Mouse (Mus musculus): ENCODE measurements around the gene Akt3. TPM values are rescaled to one million over a fixed set of nuclear protein-coding genes. Genes with fewer than 3 reads are reported as not detected.

Akt3 gene
- total RNA-seq, 2 experiments from 2014 or later = 33.3 to 34.4 TPM

DNA sequence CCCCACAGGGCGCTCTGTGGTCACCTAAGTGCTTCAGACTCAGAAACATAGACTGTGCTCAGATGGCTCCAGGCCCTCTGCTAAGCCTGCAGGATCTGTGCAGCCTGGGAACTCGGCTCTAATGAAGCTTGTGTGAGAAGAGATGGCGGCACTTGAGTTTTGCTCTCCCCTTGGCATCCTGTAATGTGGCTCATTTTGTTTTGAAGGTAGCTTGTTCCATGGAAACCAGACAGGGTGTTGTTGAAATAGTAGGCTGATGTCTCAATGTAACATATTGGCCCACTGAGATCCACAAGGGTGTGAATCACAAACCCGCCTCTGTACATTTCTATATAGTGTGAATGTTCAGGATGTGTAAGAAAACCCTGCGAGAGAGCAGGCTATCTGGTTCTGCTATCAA lies 277.9 kb downstream of the Akt3 start:
- no peak for DNase-seq

DNA sequence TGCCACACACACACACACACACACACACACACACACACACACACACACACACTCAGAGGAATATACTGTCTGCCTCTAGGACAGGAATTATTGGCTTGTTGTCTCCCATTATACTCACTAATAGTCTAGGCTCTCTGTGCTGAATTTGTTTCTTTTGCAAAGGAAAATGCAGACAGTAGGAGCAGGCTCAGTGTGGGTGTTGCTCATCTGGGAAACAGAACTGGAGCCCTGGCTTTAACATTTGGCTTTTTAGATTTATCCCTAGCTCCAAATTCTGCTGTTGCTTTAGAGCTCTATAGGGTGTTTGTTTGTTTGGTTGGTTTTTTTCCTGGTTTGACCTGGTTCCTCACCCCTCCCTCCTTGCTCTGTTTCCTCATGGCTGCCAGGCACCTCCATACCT lies 278.8 kb downstream of the Akt3 start:
- DNase-seq = no peak

DNA sequence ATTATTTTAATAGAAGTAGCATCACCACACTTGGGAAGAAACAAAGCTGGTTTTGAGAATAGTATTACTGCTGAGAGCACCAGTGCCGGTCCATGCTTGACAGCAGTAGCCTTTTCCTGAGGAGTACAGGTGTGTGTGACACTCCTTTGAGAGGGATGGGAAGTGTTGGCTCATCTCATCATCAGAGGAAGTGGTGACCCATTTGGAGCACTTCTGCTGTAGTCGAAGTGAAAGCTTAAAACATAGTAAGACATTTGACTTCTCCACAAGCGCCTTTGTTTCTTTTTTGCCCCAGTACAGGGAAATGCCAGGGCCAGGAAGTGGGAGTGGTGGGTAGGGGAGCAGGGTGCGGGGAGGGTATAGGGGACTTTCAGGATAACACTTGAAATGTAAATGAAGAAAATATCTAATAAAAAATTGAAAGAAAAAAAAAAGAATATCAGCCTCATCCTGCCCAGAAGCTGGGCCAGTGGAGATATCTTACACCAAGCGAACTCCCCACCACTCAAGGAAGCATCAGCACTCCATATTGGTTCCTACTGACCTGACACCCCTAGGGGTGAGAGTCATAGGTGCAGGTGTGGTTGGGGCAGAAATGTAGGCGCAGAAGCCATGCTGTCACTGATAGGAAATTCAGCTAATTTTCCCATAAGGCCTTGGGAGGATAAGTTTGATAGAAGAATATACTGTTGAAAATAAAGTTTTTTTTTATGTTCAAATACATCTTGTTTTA lies 284.5 kb downstream of the Akt3 start:
- no peak for DNase-seq

DNA sequence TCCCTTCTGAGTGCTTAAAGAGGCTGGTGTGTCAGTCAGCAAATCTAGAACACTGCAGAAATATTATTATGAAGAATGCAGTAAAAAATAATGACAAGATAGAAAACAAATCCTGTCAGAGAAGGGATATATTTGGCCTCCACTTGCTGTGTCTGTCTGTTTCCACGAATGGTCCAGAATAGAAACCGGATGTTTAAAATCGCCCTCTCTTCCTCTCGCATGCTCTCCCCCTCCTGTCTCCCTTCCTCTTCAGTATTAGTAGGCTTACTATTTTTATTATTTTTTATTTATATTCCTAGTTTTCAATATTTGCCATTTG lies 286.6 kb downstream of the Akt3 start:
- no peak for DNase-seq

DNA sequence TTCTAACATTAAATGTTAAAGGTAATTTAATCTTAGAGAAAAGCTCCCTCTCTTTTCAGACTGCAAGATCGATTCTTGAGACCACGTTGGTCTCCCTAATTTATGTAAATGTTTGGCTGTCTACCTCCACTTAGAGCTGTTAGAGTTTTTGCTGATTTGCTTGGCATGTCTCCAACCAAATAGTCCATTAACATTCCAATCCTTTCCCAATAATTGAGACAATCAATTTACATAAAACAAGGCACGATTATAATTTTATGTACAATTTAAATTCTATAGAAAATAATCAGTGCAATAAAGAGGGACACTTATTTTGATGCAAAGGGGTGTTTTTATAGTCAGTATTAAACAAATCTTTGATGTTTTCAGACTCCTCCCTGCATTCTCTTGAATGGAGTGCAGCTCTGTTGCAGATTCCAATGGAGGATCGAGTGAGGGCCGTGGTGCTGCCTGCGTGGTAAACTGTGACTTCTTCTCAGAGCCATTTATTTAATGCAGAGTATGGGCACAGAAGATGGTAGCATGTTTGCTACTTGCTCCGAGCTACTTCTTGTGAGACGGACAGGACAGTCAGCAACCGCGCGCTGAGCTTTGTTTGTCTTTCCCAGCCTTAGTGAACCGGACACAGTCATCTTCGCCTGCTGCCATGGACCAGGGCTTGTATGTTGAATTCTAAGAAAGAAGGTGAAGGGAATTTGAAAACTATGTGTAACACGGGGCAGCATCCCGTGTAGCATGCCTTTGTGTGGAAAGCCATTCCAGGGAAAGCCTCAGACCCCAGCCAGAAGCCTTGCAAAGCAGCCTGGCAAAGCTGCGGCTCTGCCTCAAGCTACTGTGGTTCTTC lies 287.1 kb downstream of the Akt3 start:
- DNase-seq = no peak

Other genes starting within 250 kb of the Akt3 start
- gene Zbtb18, start 184.1 kb upstream of the Akt3 start, total RNA-seq (2021) = 10 to 100 TPM; 44.2 to 49.7 TPM